Mouse (Mus musculus): ENCODE measurements around the gene Plpp3.

The Plpp3 gene

GRCm38 (mm10) chr4:105220849-105221248, 63.7 kb downstream of the Plpp3 start:
- no peak for DNase-seq (ENCODE audit: low read depth, low spot score)

DNA sequence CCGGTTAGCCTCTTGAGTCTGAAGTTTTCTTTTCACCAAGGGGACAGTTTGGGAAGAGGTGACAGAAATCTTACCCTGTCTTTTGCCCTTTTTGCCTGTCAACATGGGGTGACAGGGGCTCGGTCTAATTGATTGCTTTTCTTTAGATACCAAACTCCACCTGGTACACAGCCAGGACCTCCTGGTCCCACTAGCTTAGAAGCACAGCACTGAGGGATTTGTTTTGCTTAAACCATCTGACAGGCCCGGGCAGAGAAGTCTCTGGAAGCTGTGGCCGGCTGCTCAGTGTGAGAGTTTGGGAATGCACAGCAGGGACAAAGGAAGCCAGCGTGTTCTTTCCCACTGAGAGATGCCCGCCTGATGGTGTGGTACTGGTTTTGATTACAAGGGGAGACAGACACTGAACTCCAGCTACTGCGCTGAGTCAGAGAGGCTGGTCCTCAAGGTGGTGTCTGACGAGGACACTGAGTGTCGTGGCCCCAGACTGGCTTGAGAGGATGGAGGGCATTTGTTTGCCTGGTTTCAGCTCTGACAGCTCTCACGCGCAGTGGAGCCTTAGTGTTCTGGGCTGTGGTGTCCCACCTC, 64.2 kb downstream of the Plpp3 start:
- no peak for DNase-seq (ENCODE audit: low read depth, low spot score)

GRCm38 (mm10) chr4:105223101-105223924, 66.2 kb downstream of the Plpp3 start:
- DNase-seq (ENCODE audit: low read depth, low spot score), result no peak

- no peak for DNase-seq (ENCODE audit: low read depth, low spot score)
Observed at GRCm38 (mm10) chr4:105223925-105224300, 66.8 kb downstream of the Plpp3 start.

GRCm38 (mm10) chr4:105225512-105225911, 68.4 kb downstream of the Plpp3 start:
- no peak for DNase-seq (ENCODE audit: low read depth, low spot score)

- no peak for DNase-seq (ENCODE audit: low read depth, low spot score)
Observed at GRCm38 (mm10) chr4:105226351-105226750, 69.2 kb downstream of the Plpp3 start.

DNA sequence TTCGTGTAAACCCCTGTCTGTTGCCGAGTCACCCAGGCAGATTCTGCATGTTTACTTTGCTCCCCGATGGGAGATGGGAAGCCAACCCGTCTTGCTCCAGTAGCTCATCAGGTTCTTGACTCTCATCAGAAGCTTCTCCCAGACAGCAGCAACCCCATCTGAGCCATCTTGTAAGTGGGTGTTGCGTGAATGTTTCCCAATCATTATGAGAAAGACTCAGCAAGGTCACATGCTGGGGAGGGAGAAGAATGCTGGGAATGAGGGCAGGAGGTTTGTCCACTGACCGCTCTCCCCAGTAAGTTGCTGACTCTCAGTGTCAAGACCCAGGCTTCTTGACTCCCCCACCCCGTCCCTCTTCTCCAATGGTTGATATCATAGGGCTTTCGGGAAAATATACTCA, 73.0 kb downstream of the Plpp3 start:
- no peak for DNase-seq (ENCODE audit: low read depth, low spot score)

DNA sequence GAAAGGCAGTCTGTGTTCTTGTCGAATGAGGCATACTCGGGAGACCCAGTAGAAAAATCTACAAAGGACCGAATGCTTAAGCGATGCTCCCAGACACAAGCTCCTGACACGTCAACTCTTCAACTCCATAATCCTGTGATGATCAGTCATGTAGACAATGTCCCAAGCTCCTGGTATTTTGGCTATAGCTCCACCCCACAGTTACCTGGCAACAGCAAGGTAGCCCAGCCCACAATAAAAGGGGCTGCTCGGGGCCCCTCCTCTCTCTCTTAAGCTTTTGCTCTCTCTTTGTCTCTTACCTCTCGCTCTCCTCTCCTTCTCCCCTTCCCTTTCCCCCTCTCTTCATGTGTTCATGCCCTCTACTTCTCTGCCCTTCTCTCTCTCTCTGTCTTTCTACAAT, 83.1 kb downstream of the Plpp3 start:
- no peak for DNase-seq (ENCODE audit: low read depth, low spot score)

DNA sequence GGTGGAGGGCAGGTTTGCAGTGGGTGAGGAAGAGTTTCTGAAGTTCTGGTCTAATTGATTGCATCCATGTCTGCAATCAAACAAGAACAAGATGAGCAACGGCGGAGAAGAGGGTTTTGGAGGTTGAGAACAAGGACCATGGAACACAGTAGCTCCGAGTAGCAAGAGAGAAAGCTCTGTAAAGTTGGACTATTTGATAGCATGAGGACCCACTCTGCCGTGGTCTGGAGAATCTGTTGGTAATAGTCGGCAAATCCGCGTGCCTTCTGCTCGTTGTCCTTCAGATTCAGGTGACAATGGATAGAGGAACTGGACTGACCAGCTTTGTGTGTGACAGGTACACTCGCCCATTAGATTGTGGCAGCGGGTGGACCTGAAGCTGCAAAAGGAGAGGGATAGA, 87.8 kb downstream of the Plpp3 start:
- no peak for DNase-seq (ENCODE audit: low read depth, low spot score)

DNA sequence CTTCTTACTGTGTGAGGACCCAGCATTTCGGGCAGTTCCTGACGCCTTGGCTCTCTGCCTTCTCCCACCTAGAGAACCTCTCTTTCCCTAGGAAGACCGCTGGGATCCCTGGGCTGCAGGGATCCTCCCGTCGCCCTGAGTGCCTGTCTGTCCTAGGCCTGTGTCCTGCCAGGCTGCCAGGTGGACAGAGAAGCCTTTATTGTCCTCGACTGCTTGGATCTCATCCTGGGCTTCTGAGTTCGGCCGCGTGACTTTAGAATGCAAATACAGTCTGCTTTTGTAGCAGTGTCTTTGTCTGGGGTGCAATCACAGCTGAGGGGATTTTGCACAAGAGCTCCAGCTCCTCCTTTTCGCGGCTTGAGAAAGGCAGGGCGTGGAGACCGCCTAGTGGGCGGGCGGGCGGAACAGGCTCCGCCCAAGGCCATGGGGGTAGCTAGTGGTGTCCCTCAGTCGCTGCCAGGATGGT, 88.4 kb downstream of the Plpp3 start:
- peak; percentile 70 for DNase-seq (ENCODE audit: low read depth, low spot score)

GRCm38 (mm10) chr4:105246331-105246730, 89.2 kb downstream of the Plpp3 start:
- DNase-seq (ENCODE audit: low read depth, low spot score), result no peak

GRCm38 (mm10) chr4:105248161-105248560, 91.0 kb downstream of the Plpp3 start:
- no peak for DNase-seq (ENCODE audit: low read depth, low spot score)

GRCm38 (mm10) chr4:105249283-105249682, 92.1 kb downstream of the Plpp3 start:
- no peak for DNase-seq (ENCODE audit: low read depth, low spot score)

DNA sequence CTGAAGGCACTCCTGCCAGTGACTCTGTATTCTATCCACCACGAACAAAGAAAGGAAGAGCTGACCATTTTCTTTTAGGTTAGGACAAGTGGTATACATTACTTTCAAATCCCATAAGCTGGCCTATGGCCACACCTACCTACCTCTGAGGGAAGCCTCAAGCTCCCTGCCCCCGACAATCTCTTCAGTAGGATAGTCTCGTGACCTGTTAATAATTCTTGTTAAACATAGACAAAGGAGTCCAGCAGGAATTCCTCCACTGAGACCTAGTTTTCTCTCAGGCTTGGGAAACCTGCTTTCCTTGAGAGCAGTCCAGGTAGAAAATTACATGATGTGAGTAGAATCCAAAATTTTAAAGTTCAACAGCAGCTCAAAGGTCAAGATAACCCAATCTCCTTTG, 93.8 kb downstream of the Plpp3 start:
- DNase-seq (ENCODE audit: low read depth, low spot score), result no peak

DNA sequence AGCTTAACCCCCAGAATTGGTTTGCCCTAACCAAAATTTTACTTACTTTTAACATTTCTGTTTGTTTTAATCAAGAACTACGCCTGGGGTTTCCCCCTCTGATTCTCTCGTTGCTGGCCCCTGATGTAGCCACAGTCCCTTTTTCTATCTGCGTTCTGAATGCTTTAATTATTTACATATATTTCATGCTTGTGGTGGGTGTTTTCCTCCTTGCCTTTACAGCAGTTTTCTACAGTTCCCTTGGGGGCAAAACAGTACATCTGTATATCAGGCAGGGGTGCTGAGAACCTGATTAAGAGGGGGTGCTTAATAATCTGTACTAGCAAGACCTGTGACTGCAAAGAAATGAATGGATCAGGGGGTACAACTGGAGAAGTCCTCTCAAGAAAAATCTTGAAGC, 94.9 kb downstream of the Plpp3 start:
- DNase-seq (ENCODE audit: low read depth, low spot score), result no peak

- DNase-seq (ENCODE audit: low read depth, low spot score), result peak; percentile 60
Observed at GRCm38 (mm10) chr4:105252571-105253200, 95.5 kb downstream of the Plpp3 start.

DNA sequence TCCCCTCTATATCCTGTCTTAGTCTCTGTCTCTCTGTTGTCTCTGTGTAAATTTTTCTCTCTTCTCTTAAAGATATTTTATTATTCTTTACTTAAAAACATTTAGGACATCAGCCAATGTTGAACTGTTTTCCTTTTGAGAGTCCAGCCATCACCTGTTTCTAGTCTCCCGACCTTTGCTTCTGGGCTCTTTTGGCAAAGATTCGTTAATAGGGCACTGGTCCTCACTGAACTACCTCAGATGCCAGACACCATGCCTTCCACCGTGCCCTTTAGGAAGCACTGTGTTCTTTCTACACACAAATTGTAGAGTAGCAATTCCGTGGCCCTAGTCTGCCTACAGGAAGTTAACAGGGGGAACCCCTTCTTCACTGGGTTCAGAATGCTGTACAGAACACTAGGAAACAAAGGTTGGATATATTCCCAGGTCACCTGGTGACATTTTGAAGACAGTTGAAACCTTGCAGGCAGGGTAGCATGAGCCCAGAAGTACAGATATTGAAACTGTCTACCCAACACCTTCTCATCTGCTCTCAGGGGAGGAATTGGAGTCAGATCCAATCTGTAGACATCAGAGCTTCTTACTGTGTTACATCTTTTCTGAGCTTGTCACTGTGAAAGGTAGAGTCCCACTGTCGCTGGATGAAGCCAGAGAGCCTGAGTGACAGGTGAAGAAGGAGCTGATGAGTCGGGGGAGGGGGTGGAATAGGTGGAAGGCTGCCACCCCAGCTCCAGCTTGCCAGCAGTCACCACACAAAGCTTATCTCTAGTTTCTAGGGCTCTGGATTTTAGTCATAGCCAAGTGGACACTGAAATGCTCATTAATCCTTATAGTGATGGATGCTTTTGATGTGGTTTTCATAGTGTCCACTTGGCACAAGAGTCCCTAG, 96.5 kb downstream of the Plpp3 start:
- DNase-seq (ENCODE audit: low read depth, low spot score), result no peak

DNA sequence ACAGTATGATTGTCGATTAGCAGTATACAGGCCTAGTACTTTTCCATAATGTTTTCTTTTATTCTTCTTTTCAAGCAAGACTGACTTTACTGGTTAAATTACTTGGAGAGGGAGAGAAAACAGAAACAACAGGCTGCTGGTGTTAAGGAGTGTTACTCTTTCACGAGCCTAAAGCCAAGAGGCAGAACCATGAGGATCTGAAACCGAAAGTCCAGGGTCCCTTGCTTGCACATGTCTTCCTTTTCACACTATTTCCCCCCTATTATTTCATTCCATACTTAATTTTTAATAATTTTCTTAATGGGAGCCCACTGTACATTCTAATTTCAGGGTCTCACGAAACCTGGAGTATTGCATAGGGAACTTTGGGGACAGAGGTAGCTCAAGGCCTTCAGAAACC, 97.2 kb downstream of the Plpp3 start:
- DNase-seq (ENCODE audit: low read depth, low spot score), result no peak

DNA sequence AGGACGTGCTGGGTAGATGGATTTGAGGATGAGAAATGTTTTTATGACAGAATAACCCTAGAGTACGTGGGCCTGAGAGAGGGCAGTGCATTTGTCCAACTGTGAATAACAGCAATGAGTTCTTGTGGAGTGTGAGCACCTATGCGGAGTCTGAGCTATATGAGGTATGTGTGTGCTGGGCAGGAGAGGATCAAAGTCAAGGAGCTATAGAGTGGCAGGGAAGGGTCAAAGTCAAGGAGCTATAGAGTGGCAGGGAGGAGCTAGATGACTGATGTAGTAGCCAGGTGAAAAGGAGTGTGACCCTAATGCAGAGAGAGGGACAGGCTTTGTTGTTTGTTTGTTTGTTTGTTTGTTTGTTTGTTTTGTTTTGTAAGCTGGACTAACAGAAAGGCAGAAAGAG, 98.0 kb downstream of the Plpp3 start:
- no peak for DNase-seq (ENCODE audit: low read depth, low spot score)

GRCm38 (mm10) chr4:105257667-105258560, 100.8 kb downstream of the Plpp3 start:
- no peak for DNase-seq (ENCODE audit: low read depth, low spot score)

DNA sequence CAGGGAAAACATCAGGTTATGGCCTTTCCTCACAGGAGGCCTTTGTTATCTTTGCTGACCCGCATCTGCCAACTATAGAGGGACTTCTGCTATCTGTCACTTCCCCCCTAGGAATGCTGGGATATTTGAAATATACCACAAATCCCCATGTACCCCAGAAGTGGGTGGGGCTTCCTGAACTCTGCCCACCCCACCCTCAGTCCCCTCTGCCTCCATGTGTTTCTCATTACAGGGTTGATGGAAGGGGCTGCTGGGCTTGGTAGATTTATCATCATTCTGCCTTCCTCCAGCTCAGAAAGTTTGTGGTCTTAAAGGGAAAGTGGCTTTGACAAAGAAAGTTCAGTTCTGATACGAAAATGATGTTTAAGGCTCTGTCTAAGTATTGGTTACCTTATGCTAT, 103.2 kb downstream of the Plpp3 start:
- DNase-seq (ENCODE audit: low read depth, low spot score), result peak; percentile 71

Data from mesoderm, embryonic 11.5 days (tissue).